Mouse (Mus musculus) monocyte, adult 5-6 weeks (primary cell): ENCODE results near the gene Pon3. TPM values are rescaled to one million over a fixed set of nuclear protein-coding genes. Genes with fewer than 3 reads are reported as not detected.

Experiments used
- ATAC-seq: fragments of 153-309, 156-312 bp; replicated peaks from 2 replicates; pipeline ENCODE4 v1.8.0; 2017; ENCODE audit warnings: mild to moderate bottlenecking; ENCODE audit not compliant: low TSS enrichment, insufficient number of reproducible peaks, severe bottlenecking, poor library complexity, low FRiP score
- total RNA-seq: library from RNA; stranded (forward); fragments of 200-1000, 200-491, 200-594 nt; gene quantifications from 3 replicates; pipeline ENCODE4 v1.2.3, GENCODE M21; 2017

Gene Pon3
- 2.1 to 7.2 TPM (median 4.7 TPM) in 3 replicates for total RNA-seq

DNA sequence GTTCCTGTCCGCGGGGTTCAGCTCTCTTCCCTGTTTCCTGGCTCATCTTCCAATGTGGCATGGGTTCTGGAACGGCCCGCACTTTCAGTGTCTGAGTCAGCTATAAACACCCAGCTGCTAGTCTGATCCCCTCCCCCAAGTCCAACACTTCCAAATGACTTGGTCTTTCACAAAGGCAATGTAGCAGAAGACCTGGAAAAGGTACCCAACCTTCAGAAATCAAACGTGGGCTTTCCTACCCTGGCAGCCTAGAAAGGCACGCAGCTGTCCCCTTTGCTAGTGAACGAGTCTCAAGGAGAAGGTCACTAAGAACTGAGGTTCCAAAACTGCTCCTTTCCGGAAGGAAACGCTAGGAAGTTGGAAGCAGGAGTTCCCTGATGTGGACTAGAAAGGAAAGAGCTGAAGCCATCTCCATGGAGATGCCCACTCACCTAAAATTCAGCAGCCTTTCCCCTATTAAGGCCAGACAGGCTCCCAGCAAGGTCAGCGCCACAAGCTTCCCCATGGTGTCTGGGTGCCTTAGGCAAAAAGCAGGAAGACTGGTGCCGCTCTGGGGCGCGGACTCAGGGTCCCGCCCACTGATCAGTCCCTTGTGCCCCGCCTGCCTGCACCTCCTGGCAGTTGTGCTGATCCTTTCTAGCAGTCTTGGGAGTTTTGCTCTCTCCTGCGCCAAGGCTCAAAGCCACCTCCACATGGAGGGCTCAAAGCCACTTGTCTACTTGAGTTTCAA is at the start of gene Pon3:
Gene Pon3 (minus strand): TSS at position 565 of the 730 bp plus-strand sequence.
- peak; percentile 83 for ATAC-seq

DNA sequence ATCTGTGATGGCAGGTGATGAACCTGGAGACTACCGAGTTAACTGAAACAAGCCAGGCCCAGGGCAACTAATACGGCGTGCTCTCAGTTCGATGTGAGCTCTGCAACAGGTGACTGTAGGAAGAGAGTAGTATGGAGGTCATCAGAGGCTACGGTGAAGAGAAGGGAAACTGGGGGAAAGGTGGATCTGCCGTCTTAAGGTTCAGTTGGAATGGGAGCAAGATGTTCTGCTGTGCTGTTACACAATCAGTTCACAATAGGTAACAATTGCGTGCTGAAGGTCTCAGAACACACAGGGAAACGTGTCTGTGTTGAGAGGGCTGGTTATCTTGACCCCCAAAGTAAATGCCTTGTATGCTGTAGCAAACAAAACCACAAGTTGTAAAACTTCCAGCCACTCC is 48.9 kb upstream of the Pon3 start:
- no peak for ATAC-seq

DNA sequence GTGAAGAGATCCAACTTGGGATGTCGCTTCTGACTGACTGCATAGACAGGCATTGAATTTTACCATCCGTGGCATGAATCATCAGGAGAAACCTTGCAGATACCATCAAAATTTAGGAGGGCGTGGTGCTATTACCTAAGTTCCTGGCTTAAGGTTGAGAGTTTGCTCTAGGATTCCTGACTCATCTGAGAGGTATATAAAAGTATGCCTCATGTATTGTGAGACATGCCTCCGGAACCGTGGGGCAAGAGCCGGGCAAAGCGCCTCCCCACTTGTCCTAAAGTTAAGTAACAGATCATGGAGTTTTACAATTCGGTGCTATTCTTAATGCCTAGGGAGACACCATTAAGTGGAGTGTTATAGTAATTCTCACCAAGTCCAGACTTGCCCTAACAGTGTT is 44.5 kb upstream of the Pon3 start:
- ATAC-seq: no peak

DNA sequence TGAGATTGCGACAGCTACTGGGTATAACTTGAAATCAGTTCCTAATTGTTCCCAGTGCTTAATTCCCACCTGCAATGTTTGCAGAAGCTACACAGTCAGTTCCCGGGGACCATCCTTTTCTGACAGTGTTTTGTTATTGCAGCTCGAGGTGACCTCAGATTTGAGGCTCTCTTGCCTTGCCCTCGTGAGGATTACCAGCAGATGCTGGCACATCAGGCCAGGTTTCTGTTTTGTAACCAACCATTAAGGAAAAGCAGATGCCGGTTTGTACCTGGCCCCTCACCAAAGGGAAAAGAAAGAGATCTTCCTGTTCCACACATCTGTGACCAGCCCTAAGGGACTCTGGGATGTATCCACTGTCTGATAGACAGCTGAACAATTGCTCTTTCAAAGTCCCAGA is 43.5 kb upstream of the Pon3 start:
- ATAC-seq: no peak

- peak; percentile 64 for ATAC-seq
These were observed 42.0 kb upstream of the Pon3 start, which contains the start of gene Pon2 for GRCm38 (mm10) chr6:5298092-5298554. Pon2 (minus strand) TSS chr6:5298455.

DNA sequence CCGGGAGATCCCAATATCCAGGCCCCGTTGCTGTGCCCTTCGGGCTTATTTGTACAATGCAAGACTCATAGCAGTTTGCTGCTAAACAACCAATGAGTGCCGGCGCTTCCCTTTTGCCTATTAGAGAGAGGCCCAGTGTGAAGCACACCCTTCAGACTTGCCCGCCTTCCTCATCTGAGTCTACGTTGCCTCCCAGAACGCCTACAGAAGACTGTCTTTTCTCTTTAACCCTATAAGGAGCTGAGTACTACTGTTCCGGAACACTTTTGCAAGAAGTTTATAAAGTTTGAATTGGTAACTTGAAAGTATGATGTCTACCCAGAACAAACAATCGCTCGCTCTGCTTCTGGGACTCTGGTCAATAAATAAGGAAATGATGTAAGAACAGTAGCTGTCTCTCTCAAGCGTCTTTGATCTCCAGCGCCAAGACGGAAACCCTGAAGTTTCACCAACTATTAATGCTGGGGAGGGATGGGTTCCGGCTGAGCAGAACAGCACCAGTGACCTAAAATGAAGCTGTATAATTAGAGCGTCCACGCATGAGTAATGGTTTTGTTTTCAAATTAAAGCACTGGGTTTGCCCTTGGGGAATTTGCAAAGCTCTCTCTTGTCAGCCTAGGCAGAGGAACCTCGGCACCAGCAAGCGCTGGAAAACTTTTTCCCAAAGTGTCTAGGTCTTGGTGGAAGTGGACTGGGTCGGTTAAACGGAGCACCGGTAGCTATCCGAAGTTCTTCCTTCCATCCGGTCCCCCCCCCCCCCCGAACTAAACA is 41.4 kb upstream of the Pon3 start:
- peak; percentile 83 for ATAC-seq

DNA sequence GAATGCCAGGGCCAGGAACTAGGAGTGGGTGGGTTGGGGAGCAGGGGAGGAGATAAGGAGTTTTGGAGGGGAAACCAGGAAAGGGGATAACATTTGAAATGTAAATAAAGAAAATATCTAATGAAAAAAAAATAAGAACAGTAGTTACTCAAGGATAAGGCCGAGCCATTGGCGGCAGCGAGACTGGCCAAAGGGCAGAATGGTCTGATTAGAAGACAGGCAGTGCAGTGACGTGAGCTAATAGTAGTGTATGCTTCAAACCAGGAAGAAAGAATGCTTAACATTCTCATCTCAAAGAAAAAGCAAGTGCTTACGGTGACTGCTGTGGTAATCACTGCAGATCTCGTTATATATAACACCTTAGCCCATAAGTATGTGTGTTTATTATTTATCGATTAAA is 40.0 kb upstream of the Pon3 start:
- ATAC-seq: no peak

- ATAC-seq: no peak
These were observed 38.8 kb upstream of the Pon3 start for GRCm38 (mm10) chr6:5294659-5295449.

DNA sequence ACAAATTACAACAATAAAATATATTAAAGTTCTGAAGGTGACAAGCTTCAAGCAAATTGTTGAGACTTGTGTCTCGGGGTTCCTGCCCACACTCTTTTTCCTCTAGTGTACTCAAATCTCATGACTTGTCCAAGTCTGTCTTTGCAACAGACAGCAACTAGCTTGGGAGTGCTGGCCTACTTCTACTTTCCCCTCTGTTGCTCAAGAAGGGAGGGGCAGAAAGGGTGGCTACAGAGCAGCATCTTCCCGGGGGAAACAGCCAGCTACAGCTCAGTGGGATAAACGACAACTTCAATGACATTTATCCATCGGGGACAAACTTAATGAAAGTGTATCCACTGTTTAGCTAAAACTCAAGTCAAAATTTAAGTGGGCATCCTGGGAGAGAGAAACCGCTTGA is 36.8 kb upstream of the Pon3 start:
- no peak for ATAC-seq

DNA sequence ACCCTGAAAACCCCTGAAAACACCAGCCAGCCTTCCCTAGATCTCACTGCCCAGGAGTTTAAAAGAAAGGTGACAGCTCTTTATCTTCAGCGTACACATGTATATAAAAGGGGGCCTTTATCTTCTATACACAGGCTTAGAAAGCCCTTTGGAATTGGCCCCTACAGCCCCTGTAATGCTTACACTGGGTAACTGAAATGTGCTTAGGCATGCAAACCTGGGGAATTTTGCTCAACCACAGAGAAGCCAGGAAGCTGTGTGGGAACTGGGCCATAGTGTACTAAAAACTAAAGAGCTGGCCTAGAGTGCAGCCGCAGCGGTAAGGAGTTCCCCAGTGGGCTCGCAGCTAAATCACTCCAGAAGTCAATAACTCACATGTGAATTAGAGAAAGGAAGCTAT is 35.4 kb upstream of the Pon3 start:
- no peak for ATAC-seq

DNA sequence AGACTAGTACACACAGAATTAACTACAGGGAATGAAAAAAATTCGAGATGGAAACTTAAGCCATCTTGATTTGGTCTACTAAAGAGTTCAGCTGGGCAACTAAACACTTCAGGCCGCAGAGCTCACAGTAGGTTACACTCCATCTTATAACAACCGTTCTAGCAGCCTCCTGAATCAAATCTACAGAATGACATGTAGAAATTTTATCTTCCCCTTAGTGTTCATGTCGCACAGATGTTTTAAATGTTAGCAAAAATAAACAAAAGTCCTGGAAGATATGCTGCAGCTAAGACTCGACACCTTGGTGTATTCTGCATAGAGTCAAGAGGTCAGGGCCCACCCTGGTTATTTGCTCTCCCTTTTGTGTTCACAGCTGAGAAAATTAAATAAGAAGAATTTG is 31.8 kb upstream of the Pon3 start:
- ATAC-seq: no peak

DNA sequence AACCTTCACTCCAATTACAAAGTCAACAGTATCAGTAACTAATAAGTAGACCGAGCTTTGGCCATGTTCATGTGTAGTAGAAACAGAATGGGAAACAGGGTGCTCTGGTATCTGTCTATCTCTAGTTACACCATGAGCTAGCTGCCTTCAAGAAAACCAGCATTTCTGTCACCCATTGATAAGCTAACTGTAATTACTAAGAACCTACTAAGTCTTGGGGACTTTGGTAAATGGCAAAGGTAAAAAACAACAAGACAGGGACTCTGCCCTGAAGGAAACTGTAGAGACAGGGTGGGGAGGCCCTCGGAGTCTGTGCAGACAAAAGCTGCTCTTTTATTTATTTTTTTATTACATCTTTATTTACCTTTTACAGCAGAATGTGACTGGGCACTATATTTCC is 31.3 kb upstream of the Pon3 start:
- no peak for ATAC-seq

- ATAC-seq: no peak
These were observed 26.3 kb upstream of the Pon3 start for GRCm38 (mm10) chr6:5282418-5282817.

- ATAC-seq: no peak
These were observed 24.7 kb upstream of the Pon3 start for GRCm38 (mm10) chr6:5280576-5281305.

DNA sequence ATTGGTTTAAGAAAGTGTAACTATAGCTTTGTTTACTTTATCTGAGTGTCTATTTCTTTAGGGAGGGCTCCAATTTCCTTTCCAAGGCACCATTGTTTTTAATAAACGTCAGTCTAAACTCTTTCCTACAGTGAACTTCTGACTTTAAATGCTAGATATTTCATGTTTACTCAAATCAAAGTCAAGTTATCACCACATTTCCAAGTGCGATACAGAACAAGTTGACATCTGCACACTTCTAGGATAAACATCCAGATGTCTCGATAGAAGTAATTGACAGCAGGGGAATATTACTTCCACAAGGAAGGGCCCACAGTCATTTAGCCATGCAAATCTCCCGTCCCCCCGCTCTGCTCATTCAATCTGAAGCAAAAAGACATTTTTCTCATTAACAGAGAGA is 21.9 kb upstream of the Pon3 start:
- no peak for ATAC-seq

- no peak for ATAC-seq
These were observed 13.6 kb upstream of the Pon3 start for GRCm38 (mm10) chr6:5269641-5270040.

GRCm38 (mm10) chr6:5264793-5265192 is 8.7 kb upstream of the Pon3 start:
- no peak for ATAC-seq

- ATAC-seq: no peak
These were observed 7.3 kb upstream of the Pon3 start for GRCm38 (mm10) chr6:5263250-5263999.
